Mouse (Mus musculus) layer of hippocampus, adult 6 months (tissue): ENCODE data around the gene Cyp4f40. TPM values are rescaled to one million over a fixed set of nuclear protein-coding genes. Genes with fewer than 3 reads are reported as not detected.

Experiments
- long read RNA-seq, 2 experiments: library from polyadenylated mRNA; unstranded; transcript quantifications; one replicate each; pipeline ENCODE4 v2.0.0; 2019 to 2020
- polyA plus RNA-seq: library from polyadenylated mRNA; unstranded; fragments of <200 nt; fragmentation: Nextera tagmentation; gene quantifications from 2 replicates; pipeline ENCODE4 v1.2.3, GENCODE M21; 2021

The Cyp4f40 gene
- polyA plus RNA-seq = not detected in 2 replicates
- long read RNA-seq, experiment 1 = 0 reads
- long read RNA-seq, experiment 2 = 0 reads

GRCm38 (mm10) chr17:32658712-32659111, at the start of gene Cyp4f40:
Cyp4f40 (plus strand) TSS chr17:32658900.

GRCm38 (mm10) chr17:32621018-32621417, 37.7 kb upstream of the Cyp4f40 start, which contains the start of gene Cyp4f37:
Cyp4f37 (plus strand) TSS chr17:32621309.

DNA sequence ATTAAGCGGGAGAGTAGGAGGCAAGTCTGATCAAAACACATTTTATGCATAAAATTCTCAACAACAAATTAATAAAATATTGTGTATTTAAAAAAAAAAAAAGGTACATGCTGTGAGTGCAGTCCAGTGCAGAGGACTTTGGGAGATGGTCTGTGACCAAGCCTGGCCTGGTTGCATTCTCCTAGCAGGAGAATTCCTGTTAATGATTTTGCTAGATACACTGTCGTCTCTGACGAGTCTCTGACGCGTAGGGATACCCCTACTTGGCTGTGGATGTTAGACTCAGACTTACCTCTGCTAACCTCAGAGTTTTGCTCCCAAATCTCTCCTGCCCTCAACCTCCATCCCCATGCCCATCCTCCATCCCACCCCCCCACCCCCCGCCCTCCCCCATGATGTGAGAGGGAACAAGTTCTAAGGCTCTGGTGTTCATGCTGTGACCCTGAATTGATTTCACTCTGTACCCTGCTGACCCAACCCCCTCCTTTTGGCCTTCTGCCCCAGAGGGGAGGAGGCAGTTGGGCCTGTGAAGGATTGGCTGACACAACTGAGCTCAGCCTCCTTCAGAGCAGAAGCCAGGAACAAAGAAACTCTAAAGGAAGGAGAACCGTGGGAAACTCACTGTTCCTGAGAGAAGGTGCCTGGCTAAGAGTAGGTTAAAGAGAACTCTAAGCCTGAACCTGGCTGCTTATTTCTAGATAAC, 26.5 kb downstream of the Cyp4f40 start, which contains the start of gene Cyp4f15:
Gene Cyp4f15 (plus strand): TSS at position 580 of the 703 bp plus-strand sequence.

Other genes starting within 250 kb of the Cyp4f40 start
- gene Pglyrp2, start 234.7 kb upstream of the Cyp4f40 start, polyA plus RNA-seq = not detected in 2 replicates
- 0.11 TPM in 1 of 2 replicates, not detected in the other for gene Cyp4f39, start 206.2 kb upstream of the Cyp4f40 start, polyA plus RNA-seq
- 1.8 and 2.9 TPM in 2 replicates for gene Cyp4f17, start 152.8 kb upstream of the Cyp4f40 start, polyA plus RNA-seq
- 3.1 and 4.4 TPM in 2 replicates for gene Cyp4f16, start 122.3 kb upstream of the Cyp4f40 start, polyA plus RNA-seq
- gene Cyp4f37, start 37.6 kb upstream of the Cyp4f40 start, polyA plus RNA-seq = not detected in 2 replicates
- 14.1 and 17.7 TPM in 2 replicates for gene Cyp4f15, start 26.7 kb downstream of the Cyp4f40 start, polyA plus RNA-seq
- 8.2 and 13.9 TPM in 2 replicates for gene Zfp871, start 129.4 kb downstream of the Cyp4f40 start, polyA plus RNA-seq
- 2.4 and 3.6 TPM in 2 replicates for gene Zfp811, start 151.0 kb downstream of the Cyp4f40 start, polyA plus RNA-seq
- gene Zfp799, start 171.4 kb downstream of the Cyp4f40 start, polyA plus RNA-seq = 12.1 and 12.7 TPM in 2 replicates
- 2.6 and 2.8 TPM in 2 replicates for gene Zfp870, start 232.7 kb downstream of the Cyp4f40 start, polyA plus RNA-seq